Mouse (Mus musculus) embryonic facial prominence, embryonic 10.5 days (tissue): ENCODE data around the gene Myef2. TPM values are rescaled to one million over a fixed set of nuclear protein-coding genes. Genes with fewer than 3 reads are reported as not detected.

Source experiments
- DNase-seq: peaks from one replicate; pipeline ENCODE4 v3.0.0-alpha.2; 2017; ENCODE audit warnings: low spot score
- H3K27ac ChIP-seq: fragments of 300-500 bp; sonication (generic); replicated peaks from 2 replicates; pipeline ENCODE4 v1.5.1; 2016; ENCODE audit warnings: mild to moderate bottlenecking
- H3K27me3 ChIP-seq: fragments of 300-500 bp; sonication (generic); replicated peaks from 2 replicates; pipeline ENCODE4 v1.6.1; 2016; ENCODE audit warnings: low read depth, mild to moderate bottlenecking; ENCODE audit not compliant: poor library complexity, severe bottlenecking
- H3K36me3 ChIP-seq: fragments of 300-500 bp; sonication (generic); replicated peaks from 2 replicates; pipeline ENCODE4 v1.6.1; 2016; ENCODE audit warnings: mild to moderate bottlenecking, moderate library complexity
- H3K4me1 ChIP-seq: fragments of 300-500 bp; sonication (generic); 2 replicates; pipeline ENCODE4 v1.6.1; 2016
- H3K4me3 ChIP-seq: fragments of 300-500 bp; sonication (generic); 2 replicates; pipeline ENCODE4 v1.5.1; 2016; ENCODE audit warnings: mild to moderate bottlenecking, moderate library complexity
- H3K9me3 ChIP-seq: fragments of 300-500 bp; sonication (generic); 2 replicates; pipeline ENCODE4 v1.6.1; 2016; ENCODE audit warnings: mild to moderate bottlenecking
- WGBS: fragments of 180-500 bp; shearing (Covaris S2); methylation state at CpG from one replicate; pipeline ENCODE4 v1.1.7; 2016; 5-methylcytosine and 5-hydroxymethylcytosine counted together
- polyA plus RNA-seq: library from polyadenylated mRNA; unstranded; fragments of >200 nt; fragmentation: Nextera tagmentation; extraction: Ambion mirVana; gene quantifications from 2 replicates; pipeline ENCODE4 v1.2.1, GENCODE M21; 2016

Gene Myef2
- polyA plus RNA-seq, 1 experiment from 2014 or later, result 158 TPM

DNA sequence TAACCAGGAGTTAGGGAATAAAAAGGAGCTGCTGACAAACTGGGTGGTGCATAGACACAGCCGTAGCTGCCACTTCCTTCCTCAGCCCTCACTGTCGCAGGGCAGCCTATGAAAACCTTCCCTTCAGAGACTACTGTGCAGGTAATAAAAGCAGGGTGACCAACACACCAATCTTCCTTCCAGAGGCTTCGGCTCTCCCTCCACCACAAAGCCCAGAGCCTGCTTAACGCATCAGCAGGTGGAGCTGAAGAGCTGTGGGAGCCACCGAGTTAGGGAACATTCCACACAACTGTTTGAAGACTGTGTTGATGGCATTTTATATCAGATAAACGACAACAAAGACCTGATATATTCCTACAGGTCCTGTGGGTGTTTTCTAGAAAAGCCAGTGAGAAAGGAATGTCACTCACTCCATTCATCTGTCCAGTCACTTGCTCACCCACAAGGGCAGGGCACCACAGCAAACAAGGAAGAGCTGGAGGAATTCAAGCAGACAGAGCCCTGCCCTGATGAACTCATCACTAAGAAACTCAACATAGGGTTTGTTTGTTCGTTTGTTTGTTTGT is 66.1 kb downstream of the Myef2 start:
- Histone ChIP-seq H3K9me3 (no peaks in the 10 kb centered on the region), H3K4me1 (0 out of 2 replicates have a peak, but pooled peaks cover 1% of the 10 kb centered on the region), H3K27me3 (no peaks in the 10 kb centered on the region), H3K4me3 (no peak overlapping the region), H3K27ac (no peak overlapping the region), H3K36me3 (no peaks in the 10 kb centered on the region)
- 51% methylated on average over 7 of the region's 7 CpGs for WGBS
- DNase-seq, result no peak

DNA sequence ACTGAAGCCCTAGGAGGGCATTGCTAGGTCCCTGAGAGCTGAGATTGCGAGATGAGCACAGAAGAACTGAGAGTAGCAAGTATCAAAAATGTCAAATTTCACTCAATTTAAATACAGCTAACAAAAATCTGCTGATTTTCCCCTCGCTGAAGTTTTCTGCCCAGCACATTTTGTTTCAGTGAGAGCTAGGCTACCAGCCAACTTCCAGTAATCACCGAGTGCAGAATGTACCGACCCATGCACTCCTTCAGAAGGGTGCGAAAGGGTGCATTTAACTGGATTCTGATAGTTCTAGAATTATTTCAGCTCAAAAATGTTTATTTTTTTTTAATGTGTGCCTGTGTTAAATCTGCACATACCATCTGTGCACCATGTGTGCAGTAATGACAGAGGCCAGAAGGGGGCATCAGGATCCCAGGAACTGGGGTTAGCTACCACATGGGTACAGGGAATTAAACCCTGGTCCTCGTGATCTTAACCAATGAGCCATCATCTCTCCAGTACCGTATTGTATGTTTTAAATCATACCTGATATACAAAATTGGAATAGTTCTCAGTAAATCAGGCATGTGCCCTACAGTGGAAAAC is 68.1 kb downstream of the Myef2 start:
- no peak overlapping the region for H3K27ac ChIP-seq
- H3K4me1 ChIP-seq, result no peaks in the 10 kb centered on the region
- H3K9me3 ChIP-seq, result no peaks in the 10 kb centered on the region
- no peak overlapping the region for H3K4me3 ChIP-seq
- H3K27me3 ChIP-seq, result no peaks in the 10 kb centered on the region
- WGBS, result 90% methylated on average over 7 of the region's 7 CpGs
- DNase-seq, result no peak
- H3K36me3 ChIP-seq, result no peaks in the 10 kb centered on the region

Other genes with a start within 250 kb of the Myef2 start
- 3.7 and 7.8 TPM in 2 replicates for gene Slc24a5, start 55.5 kb downstream of the Myef2 start, polyA plus RNA-seq
- gene Ctxn2, start 13.0 kb upstream of the Myef2 start, polyA plus RNA-seq, result not detected in 2 replicates
- gene Slc12a1, start 28.8 kb upstream of the Myef2 start, polyA plus RNA-seq, result not detected in 2 replicates
- 265 and 285 TPM in 2 replicates for gene Dut, start 123.5 kb upstream of the Myef2 start, polyA plus RNA-seq